Comparison of ENCODE assay signal across 9 mouse cellular contexts in the genomic region with DNA sequence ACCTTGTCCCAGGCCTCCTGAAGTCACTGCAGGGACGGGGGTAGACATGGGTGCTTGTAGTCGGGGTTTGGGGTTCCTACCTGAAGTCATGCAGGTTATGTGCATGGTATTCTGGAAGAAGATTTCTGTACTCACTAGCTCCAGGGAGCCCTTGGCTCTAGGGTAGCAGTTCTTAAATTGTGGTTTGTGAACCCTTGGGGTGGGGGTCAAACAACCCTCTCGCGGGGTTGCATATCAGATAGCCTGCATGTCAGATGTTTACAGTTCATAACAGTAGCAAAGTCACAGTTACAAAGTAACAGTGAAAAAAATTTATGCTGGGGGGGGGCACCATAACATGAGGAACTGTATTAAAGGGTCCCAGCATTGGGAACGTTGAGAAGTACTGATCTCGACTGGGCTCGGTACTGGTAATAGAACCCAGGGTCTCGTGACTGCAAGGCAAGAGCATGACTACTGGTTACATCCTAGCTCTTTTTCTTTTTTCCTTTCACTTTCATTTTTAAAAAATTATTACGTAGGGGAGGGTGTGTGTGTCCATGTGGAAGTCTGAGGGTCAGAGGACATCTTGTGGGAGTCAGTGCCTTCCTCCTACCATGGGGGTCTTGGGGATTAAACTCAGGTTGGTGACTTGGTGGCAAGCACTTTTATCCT. TPM values are rescaled to one million over a fixed set of nuclear protein-coding genes. Genes with fewer than 3 reads are reported as not detected.
DNase-seq lines count a peak whose midpoint lies in the region; ATAC-seq lines count a peak whose summit lies in the region.
"Had no signal": no experiment of that assay in that cellular context is flagged by ENCODE, and none has a peak within 500 bp of the region (broad histone marks: within the 10 kb centered on the region; RNA-seq: fewer than 3 reads in every experiment).

No protein-coding gene starts in this region.

- WGBS in heart, embryonic 12.5 days: 76% methylated on average over 9 of the region's 9 CpGs

- no peak for ATAC-seq in heart, embryonic 12.5 days (ENCODE audit: insufficient number of reproducible peaks, low FRiP score)
- peak; percentile 17 for ATAC-seq in common myeloid progenitor, adult 5-6 weeks (replicated peaks; ENCODE audit: low read depth, poor library complexity, severe bottlenecking)
- ATAC-seq in megakaryocyte, adult 5-6 weeks (ENCODE audit: poor library complexity, severe bottlenecking): peak; percentile 25; the same call in 1 of the 2 replicates
- no peak for ATAC-seq in cerebellum, adult (ENCODE audit: insufficient number of reproducible peaks, low FRiP score, low TSS enrichment)

- no peaks in the 10 kb centered on the region for H3K27me3 ChIP-seq in heart, embryonic 12.5 days (replicated peaks)
- H3K27me3 ChIP-seq: hindbrain, embryonic 12.5 days had no signal

- DNase-seq in heart, postnatal 14 days: no peak
- peak; percentile 37 to 43 for DNase-seq in B cell, adult 2 months
- no peak for DNase-seq in adrenal gland, adult 8-10 months
- DNase-seq in cerebellum, postnatal 10 days: no peak

- H3K9ac ChIP-seq in heart, embryonic 12.5 days: peak overlapping the region; percentile 27; the same call in 1 of the 2 replicates
- H3K9ac ChIP-seq: hindbrain, embryonic 12.5 days had no signal

- no peak overlapping the region for H3K27ac ChIP-seq in heart, embryonic 12.5 days (ENCODE audit: poor library complexity, severe bottlenecking)
- H3K27ac ChIP-seq: hindbrain, embryonic 12.5 days had no signal

- peaks cover 7% of the 10 kb centered on the region; the same call in 1 of the 2 replicates for H3K36me3 ChIP-seq in heart, embryonic 12.5 days
- H3K36me3 ChIP-seq: hindbrain, embryonic 12.5 days had no signal

- peaks cover 80% of the 10 kb centered on the region for H3K4me1 ChIP-seq in heart, embryonic 12.5 days (replicated peaks)

- H3K4me3 ChIP-seq in heart, embryonic 12.5 days: no peak overlapping the region
- H3K4me3 ChIP-seq: hindbrain, embryonic 12.5 days had no signal

- H3K4me2 ChIP-seq in heart, embryonic 12.5 days: 0 out of 2 replicates have a peak overlapping the region, but pooled peaks have one; percentile 6
- H3K4me2 ChIP-seq: hindbrain, embryonic 12.5 days had no signal

- intact Hi-C loops in heart, postnatal 14 days (cut with DNase I): no loop called here

- H3K9me3 ChIP-seq in heart, embryonic 12.5 days (replicated peaks): no peaks in the 10 kb centered on the region
- H3K9me3 ChIP-seq: hindbrain, embryonic 12.5 days had no signal

RNA-seq across cellular contexts. Expression of a gene that starts 8.6 kb away (rescaled TPM):
- 13.5 and 13.7 TPM in 2 replicates for polyA plus RNA-seq in heart, embryonic 12.5 days (2016; fragmentation: Nextera tagmentation; extraction: Ambion mirVana)
- 10 to 100 TPM; 21.6 to 27.4 TPM for total RNA-seq in heart, postnatal 14 days (2021)
- total RNA-seq in common myeloid progenitor, adult 5-6 weeks (2017): 17.8 and 20.4 TPM in 2 replicates
- 59.1 and 66.2 TPM in 2 replicates for total RNA-seq in megakaryocyte, adult 5-6 weeks (2015)
- 73.8 and 90.1 TPM in 2 replicates for total RNA-seq in megakaryocyte, adult 5-6 weeks (2017)
- 10 to 100 TPM; 14.3 to 34.1 (median 25.3) TPM for total RNA-seq in adrenal gland, adult 8-10 months (2022)

Comparison
In these comparisons a context has a peak if more than half of its experiments do, and no peak if none do; other contexts are left out.
1. ATAC-seq: peak in common myeloid progenitor, adult 5-6 weeks (single experiment) and megakaryocyte, adult 5-6 weeks (single experiment); none in heart, embryonic 12.5 days (single experiment) and cerebellum, adult (single experiment).
2. DNase-seq: peak in B cell, adult 2 months (2 of 2); none in heart, postnatal 14 days (0 of 2), adrenal gland, adult 8-10 months (single experiment) and cerebellum, postnatal 10 days (0 of 2).